Mouse (Mus musculus) neural tube, embryonic 15.5 days (tissue): ENCODE results near the gene Macf1. TPM values are rescaled to one million over a fixed set of nuclear protein-coding genes. Genes with fewer than 3 reads are reported as not detected.

ENCODE experiments used
- ATAC-seq: fragments of 200-750 bp; cut with Nextera tagmentation; 2 replicates; pipeline ENCODE4 v1.8.0; 2017; ENCODE audit warnings: mild to moderate bottlenecking, moderate TSS enrichment, moderate library complexity; ENCODE audit not compliant: low FRiP score
- H3K27ac ChIP-seq: fragments of 300-500 bp; sonication (generic); replicated peaks from 2 replicates; pipeline ENCODE4 v1.5.1; 2015; ENCODE audit warnings: mild to moderate bottlenecking, inconsistent platforms
- H3K27me3 ChIP-seq: fragments of 300-500 bp; sonication (generic); replicated peaks from 2 replicates; pipeline ENCODE4 v1.6.1; 2015; ENCODE audit warnings: inconsistent platforms
- H3K36me3 ChIP-seq: fragments of 300-500 bp; sonication (generic); 2 replicates; pipeline ENCODE4 v1.6.1; 2015; ENCODE audit warnings: inconsistent platforms
- H3K4me1 ChIP-seq: fragments of 300-500 bp; sonication (generic); 2 replicates; pipeline ENCODE4 v1.6.1; 2015; ENCODE audit warnings: inconsistent platforms
- H3K4me2 ChIP-seq: fragments of 300-500 bp; sonication (generic); 2 replicates; pipeline ENCODE4 v1.6.1; 2015; ENCODE audit warnings: inconsistent platforms, mild to moderate bottlenecking, moderate library complexity
- H3K4me3 ChIP-seq: fragments of 300-500 bp; sonication (generic); replicated peaks from 2 replicates; pipeline ENCODE4 v1.5.1; 2015; ENCODE audit warnings: mild to moderate bottlenecking, inconsistent platforms
- H3K9ac ChIP-seq: fragments of 300-500 bp; sonication (generic); replicated peaks from 2 replicates; pipeline ENCODE4 v1.6.1; 2015; ENCODE audit warnings: mild to moderate bottlenecking, inconsistent platforms
- H3K9me3 ChIP-seq: fragments of 300-500 bp; sonication (generic); replicated peaks from 2 replicates; pipeline ENCODE4 v1.6.1; 2016; ENCODE audit warnings: inconsistent platforms
- WGBS: fragments of 180-500 bp; shearing (Covaris S2); methylation state at CpG from one replicate; pipeline ENCODE4 v1.1.7; 2015; ENCODE audit warnings: mixed read lengths; 5-methylcytosine and 5-hydroxymethylcytosine counted together
- polyA plus RNA-seq: library from polyadenylated mRNA; unstranded; fragments of >200 nt; fragmentation: Nextera tagmentation; extraction: Ambion mirVana; gene quantifications from 2 replicates; pipeline ENCODE4 v1.2.1, GENCODE M21; 2015

Macf1 gene
- polyA plus RNA-seq, 1 experiment from 2014 or later: 62.6 TPM

DNA sequence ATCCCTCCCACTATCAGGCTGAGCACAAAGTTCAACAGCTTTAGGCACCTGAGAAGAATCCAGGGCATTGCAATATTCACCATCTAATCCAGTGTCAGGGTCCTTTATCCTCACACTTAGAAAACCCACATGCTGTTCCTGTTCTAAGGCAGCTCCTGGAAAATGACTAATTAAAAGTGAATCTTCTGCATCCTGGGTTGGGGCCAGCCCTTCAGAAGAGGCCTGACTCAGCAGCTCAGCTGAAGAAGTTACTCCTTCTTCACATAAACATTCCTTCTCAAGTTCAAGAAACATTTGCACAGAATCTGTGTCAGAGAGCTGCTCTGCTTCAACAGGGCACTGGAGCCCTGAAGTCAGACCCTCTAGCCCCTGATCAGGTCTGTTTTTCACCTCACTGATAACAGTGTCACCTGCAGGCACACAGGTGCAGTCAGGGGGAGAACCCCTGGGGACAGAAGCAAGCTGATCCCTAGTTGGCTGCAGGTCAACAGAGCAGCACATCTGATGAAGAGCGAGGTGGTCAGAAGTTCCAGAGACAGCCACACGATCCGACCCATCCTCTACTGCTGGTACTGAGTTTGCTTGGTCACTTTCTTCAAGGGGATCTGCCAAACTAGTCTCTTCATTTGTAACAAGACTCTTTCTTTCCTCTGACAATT is 275.0 kb downstream of the Macf1 start:
- no peak for ATAC-seq
- no peaks in the 10 kb centered on the region for H3K9me3 ChIP-seq
- no peaks in the 10 kb centered on the region for H3K36me3 ChIP-seq
- peak overlapping the region; percentile 93 for H3K4me2 ChIP-seq
- H3K4me3 ChIP-seq: no peak overlapping the region
- 91% methylated on average over 3 of the region's 3 CpGs for WGBS
- 0 out of 2 replicates have a peak overlapping the region, but pooled peaks have one; percentile 33 for H3K27ac ChIP-seq
- H3K4me1 ChIP-seq: peaks cover 78% of the 10 kb centered on the region
- H3K27me3 ChIP-seq: no peaks in the 10 kb centered on the region
- H3K9ac ChIP-seq: no peak overlapping the region

DNA sequence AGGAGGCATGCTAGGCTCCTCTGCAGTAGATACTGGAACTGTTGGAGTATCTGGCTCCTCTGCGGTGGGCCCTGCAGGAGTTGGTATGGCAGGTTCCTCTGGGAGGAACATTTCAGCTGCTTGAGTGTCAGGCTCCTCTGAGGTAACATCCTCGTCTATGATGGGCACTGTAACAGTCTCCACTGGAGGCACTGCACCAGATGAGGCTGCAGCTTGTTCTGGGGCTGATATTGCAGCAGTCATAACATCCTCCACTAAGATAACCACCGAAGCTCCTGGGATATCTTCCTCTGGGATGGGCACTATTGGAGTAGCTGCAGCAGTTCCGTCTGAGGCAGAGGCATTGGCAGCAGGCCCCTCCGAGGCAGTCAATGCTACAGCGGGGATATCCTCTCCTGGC is 276.4 kb downstream of the Macf1 start:
- Histone ChIP-seq H3K27ac (peak overlapping the region; percentile 48), H3K9ac (0 out of 2 replicates have a peak overlapping the region, but pooled peaks have one; percentile 7), H3K4me2 (peak overlapping the region; percentile 41), H3K4me3 (0 out of 2 replicates have a peak overlapping the region, but pooled peaks have one; percentile 3), H3K4me1 (peaks cover 80% of the 10 kb centered on the region), H3K27me3 (no peaks in the 10 kb centered on the region), H3K36me3 (no peaks in the 10 kb centered on the region), H3K9me3 (no peaks in the 10 kb centered on the region)
- no peak for ATAC-seq
- WGBS: 48% methylated on average over 6 of the region's 6 CpGs

DNA sequence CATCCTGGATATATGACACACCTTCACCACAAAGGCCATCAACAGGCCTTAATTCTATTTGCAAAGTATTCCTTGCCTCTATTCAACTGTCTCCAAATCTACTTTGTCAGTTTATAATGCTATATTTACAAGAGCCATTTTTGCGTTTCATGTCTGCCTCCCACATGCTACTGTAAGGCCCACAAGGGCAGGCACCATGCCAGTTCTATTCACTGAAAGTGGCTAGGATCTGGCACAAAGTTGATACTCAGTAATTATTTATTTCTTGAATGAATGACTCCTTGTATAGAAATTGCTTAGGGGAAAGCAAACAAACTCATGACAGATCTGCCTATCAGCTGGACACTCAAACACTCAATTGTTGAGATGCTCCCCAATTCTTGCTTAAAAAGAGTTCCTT is 280.1 kb downstream of the Macf1 start:
- H3K27ac ChIP-seq: no peak overlapping the region; the same call in 1 of the 2 replicates
- no peaks in the 10 kb centered on the region for H3K27me3 ChIP-seq
- H3K9me3 ChIP-seq: no peaks in the 10 kb centered on the region
- WGBS: 46% methylated on average over 1 of the region's 1 CpGs
- H3K36me3 ChIP-seq: peaks cover 13% of the 10 kb centered on the region
- H3K4me2 ChIP-seq: 0 out of 2 replicates have a peak overlapping the region, but pooled peaks have one; percentile 6
- H3K9ac ChIP-seq: no peak overlapping the region
- no peak for ATAC-seq
- peaks cover 53% of the 10 kb centered on the region for H3K4me1 ChIP-seq
- no peak overlapping the region for H3K4me3 ChIP-seq

DNA sequence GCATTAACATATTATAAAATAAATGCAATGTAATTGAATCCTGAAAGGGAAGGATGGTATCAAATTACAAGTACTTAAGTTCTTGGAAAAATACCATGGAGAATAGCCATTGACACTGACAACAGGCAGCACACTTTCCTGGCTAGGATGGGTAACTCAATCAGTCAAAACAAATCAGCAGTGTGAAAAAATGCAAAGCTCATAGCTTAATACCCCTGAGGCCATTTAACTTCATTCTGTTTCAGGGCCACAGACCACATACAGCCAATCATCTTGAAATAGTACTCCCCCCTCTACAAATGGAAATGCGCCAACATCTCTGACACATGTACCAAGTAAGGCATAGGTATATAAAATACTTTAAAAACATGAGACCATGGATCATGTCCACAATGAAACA is 281.9 kb downstream of the Macf1 start:
- Histone ChIP-seq H3K9me3 (no peaks in the 10 kb centered on the region), H3K9ac (no peak overlapping the region), H3K27me3 (no peaks in the 10 kb centered on the region), H3K36me3 (peaks cover 19% of the 10 kb centered on the region), H3K4me1 (peaks cover 36% of the 10 kb centered on the region), H3K4me3 (no peak overlapping the region), H3K27ac (no peak overlapping the region), H3K4me2 (no peak overlapping the region)
- WGBS: 68% methylated on average over 1 of the region's 1 CpGs
- ATAC-seq: no peak

DNA sequence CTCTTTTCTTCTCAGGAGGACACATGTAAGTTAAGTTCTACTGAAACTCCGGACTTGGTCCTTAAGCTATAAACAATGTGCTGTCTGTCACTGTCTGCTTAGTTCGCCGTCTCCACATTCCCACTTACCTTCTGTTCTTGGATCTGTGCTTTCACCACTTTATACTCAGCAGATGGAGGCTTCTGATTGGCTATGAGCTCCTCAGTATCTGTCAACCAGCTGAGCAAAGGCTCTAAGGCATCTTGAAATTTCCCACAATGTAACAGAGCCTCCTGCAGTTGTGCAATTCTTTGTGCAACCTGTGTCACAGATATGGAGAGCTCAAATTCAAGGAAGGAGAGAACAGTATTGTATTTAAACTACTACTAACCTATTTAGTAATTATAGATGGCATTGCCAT is 282.9 kb downstream of the Macf1 start:
- Histone ChIP-seq H3K9me3 (no peaks in the 10 kb centered on the region), H3K27me3 (no peaks in the 10 kb centered on the region), H3K4me1 (peaks cover 28% of the 10 kb centered on the region), H3K4me3 (no peak overlapping the region), H3K9ac (no peak overlapping the region), H3K4me2 (no peak overlapping the region), H3K36me3 (peaks cover 25% of the 10 kb centered on the region), H3K27ac (no peak overlapping the region)
- no peak for ATAC-seq
- WGBS: 69% methylated on average over 3 of the region's 3 CpGs

DNA sequence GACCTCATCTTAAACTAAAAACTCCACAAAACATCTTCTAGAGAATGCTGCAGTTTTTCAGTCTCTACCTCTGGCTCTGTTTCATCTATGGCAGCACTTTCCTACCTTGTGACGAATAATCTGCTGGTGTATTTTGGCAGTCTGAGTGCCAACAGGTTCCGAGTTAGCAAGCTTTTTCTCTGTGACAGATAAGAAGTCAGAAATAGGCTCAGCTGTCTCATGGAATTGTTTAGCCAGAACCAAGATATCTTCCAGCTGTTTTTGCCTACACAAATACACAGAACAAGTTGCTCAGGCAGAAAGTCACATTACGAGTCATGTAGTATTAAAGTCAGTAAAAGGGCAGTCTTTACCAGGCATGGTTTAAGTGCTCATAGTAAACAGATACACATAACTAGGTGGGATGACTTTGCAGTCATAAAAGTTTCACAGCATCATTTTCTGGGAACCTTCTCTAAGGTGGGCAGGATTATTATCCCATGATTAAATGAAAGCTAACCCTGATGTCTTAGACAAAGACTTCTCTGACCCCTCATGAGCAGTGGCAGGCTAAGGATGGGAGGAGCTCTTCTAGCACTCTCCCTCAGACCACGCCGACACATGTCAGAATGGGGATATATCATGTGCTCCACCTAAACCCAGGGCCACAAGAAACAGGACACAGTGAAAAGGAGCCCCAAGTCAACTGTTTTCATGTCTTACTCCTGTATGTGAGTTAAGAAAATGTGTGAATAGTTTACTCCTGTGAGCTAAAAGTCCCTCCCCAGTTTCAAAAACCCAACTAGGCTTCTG is 286.3 kb downstream of the Macf1 start:
- H3K4me1 ChIP-seq: peaks cover 5% of the 10 kb centered on the region; the same call in 1 of the 2 replicates
- 90% methylated on average over 5 of the region's 5 CpGs for WGBS
- H3K9ac ChIP-seq: no peak overlapping the region
- H3K4me3 ChIP-seq: no peak overlapping the region
- no peaks in the 10 kb centered on the region for H3K9me3 ChIP-seq
- H3K4me2 ChIP-seq: no peak overlapping the region
- H3K27me3 ChIP-seq: no peaks in the 10 kb centered on the region
- ATAC-seq: no peak
- H3K27ac ChIP-seq: no peak overlapping the region
- H3K36me3 ChIP-seq: peaks cover 54% of the 10 kb centered on the region

DNA sequence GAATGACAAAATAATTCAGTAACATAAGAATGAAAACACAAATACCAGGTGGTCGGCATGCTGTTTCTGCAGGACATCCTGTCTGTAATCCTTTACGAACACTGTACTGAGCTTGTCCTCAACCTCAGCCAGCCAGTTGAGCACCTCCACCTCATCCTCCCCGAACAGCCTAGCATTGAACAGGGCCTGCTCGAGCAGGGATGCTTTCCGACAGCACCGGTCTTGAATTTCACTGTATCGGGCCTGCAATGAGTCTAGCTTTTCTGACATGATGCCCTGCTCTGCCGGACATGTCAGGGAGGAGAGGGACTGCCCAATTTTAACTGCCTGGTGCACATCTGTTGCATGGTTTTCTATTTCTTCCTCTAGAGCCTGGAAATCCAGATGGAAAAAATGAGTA is 287.1 kb downstream of the Macf1 start:
- H3K4me1 ChIP-seq: no peaks in the 10 kb centered on the region
- no peak overlapping the region for H3K27ac ChIP-seq
- H3K9ac ChIP-seq: no peak overlapping the region
- no peaks in the 10 kb centered on the region for H3K27me3 ChIP-seq
- no peak overlapping the region for H3K4me2 ChIP-seq
- H3K36me3 ChIP-seq: peaks cover 61% of the 10 kb centered on the region
- H3K9me3 ChIP-seq: no peaks in the 10 kb centered on the region
- ATAC-seq: no peak
- no peak overlapping the region for H3K4me3 ChIP-seq
- WGBS: 91% methylated on average over 8 of the region's 8 CpGs

DNA sequence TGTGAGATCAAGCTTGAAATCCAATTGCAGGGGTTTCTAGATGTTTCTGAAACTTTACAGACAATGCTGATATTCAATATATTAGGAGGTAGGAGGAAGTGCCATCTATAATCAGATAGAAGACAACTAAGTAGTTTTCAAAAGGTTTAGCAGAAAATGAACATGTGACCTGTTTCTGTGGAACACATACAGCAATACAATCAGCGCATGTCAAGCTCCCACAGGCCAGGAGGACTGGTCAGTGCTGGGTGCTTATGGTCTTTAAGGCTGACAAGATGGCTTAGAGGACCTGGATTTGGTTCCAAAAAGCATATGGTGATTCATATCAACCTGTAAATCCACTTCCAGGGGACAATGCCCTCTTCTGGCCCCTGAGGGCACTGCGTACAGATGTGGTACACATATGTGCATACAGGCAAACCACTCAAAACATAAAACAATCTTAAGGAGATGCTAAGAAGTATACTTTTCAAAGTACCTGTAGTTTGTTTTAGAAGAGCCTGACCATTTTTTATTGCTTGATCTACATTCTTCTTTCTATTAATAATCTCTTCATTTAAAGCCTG is 288.6 kb downstream of the Macf1 start:
- no peaks in the 10 kb centered on the region for H3K27me3 ChIP-seq
- H3K9me3 ChIP-seq: no peaks in the 10 kb centered on the region
- H3K27ac ChIP-seq: no peak overlapping the region
- 96% methylated on average over 2 of the region's 2 CpGs for WGBS
- no peak for ATAC-seq
- no peaks in the 10 kb centered on the region for H3K4me1 ChIP-seq
- H3K4me2 ChIP-seq: no peak overlapping the region
- H3K4me3 ChIP-seq: no peak overlapping the region
- peaks cover 68% of the 10 kb centered on the region for H3K36me3 ChIP-seq
- H3K9ac ChIP-seq: no peak overlapping the region

DNA sequence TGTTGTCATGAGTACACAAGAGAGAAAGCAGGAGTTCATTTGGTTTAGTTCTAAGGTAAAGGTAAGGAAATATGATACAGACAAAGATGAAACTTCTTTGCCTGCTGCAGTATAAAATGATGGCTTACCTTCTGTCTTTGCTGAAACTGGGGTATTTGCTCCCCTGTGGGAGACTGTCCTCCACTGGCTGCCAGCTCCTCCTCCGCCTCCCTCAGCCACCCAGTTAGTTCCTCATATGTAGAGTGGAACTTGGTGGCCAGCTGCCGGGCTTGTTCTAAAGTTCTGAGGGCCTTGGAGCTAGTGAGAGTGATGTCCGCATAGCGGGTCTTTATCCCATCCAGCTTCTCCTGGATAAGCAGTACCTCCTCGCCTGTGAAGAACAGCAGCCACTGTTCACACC is 289.3 kb downstream of the Macf1 start:
- no peaks in the 10 kb centered on the region for H3K27me3 ChIP-seq
- WGBS: 81% methylated on average over 5 of the region's 5 CpGs
- no peak overlapping the region for H3K9ac ChIP-seq
- peaks cover 70% of the 10 kb centered on the region for H3K36me3 ChIP-seq
- no peak for ATAC-seq
- no peak overlapping the region for H3K4me2 ChIP-seq
- no peak overlapping the region for H3K4me3 ChIP-seq
- H3K27ac ChIP-seq: no peak overlapping the region; the same call in 1 of the 2 replicates
- no peaks in the 10 kb centered on the region for H3K4me1 ChIP-seq
- no peaks in the 10 kb centered on the region for H3K9me3 ChIP-seq

DNA sequence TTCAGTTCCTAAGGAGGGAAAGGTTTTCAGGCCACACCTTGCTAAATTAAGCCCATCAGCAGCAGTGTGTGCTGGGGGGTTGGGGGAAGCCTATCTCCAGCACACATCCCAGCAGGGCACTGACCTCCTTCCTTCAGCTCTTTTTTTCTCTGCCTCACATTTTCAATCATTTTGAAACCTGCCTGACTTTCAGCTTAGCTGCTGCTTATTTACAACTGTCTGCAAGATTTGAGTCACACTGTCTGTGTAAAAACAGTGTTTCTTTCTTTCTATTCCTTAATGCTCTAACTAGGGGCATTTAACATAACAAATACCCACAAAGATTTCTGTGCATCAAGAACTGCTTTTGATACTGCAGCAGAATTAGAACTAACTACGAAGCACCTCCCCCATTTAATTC is 289.9 kb downstream of the Macf1 start:
- 0 out of 2 replicates have a peak overlapping the region, but pooled peaks have one; percentile 10 for H3K27ac ChIP-seq
- no peaks in the 10 kb centered on the region for H3K9me3 ChIP-seq
- H3K27me3 ChIP-seq: no peaks in the 10 kb centered on the region
- no peak overlapping the region for H3K9ac ChIP-seq
- no peaks in the 10 kb centered on the region for H3K4me1 ChIP-seq
- peaks cover 69% of the 10 kb centered on the region for H3K36me3 ChIP-seq
- H3K4me2 ChIP-seq: no peak overlapping the region
- 52% methylated on average over 1 of the region's 1 CpGs for WGBS
- H3K4me3 ChIP-seq: no peak overlapping the region
- ATAC-seq: no peak

DNA sequence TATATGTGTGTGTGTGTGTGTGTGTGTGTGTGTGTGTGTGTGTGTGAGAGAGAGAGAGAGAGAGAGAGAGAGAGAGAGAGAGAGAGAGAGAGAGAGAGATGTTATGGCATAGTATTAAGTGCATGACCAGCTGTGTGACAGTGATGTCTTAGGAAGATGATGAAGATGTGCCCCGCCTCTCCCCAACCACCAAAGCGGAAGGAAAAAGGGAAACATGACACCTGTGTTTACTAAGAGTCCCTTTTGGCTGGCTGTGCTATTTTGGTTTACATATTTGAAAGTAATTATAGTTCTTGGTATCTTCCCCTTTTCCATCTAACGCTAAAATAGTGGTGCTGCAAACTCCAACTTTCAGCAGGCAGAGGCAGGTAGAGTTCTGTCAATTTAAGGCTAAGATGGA is 291.2 kb downstream of the Macf1 start:
- WGBS: 94% methylated on average over 3 of the region's 3 CpGs
- Histone ChIP-seq H3K36me3 (peaks cover 72% of the 10 kb centered on the region), H3K27me3 (no peaks in the 10 kb centered on the region), H3K9me3 (no peaks in the 10 kb centered on the region), H3K4me2 (no peak overlapping the region), H3K9ac (no peak overlapping the region), H3K27ac (no peak overlapping the region), H3K4me3 (no peak overlapping the region), H3K4me1 (no peaks in the 10 kb centered on the region)
- ATAC-seq: no peak

DNA sequence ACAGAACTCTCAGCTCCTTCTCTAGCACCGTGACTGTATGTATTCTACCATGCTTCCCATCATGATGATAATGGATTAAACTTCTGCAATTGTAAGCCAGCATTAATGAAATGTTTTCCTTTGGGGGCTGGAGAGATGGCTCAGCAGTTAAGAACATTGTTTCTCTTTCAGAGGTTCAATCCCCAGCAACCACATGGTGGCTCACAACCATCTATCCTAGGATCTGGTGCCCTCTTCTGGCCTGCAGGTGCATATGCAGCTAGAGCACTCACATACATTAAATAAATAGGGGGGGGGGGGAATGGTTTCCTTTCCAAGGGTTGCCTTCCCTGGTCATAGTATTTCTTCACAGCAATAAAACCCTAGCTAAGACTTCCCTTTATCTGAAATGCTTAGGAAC is 292.0 kb downstream of the Macf1 start:
- H3K27ac ChIP-seq: no peak overlapping the region
- no peak overlapping the region for H3K9ac ChIP-seq
- 83% methylated on average over 1 of the region's 1 CpGs for WGBS
- H3K4me2 ChIP-seq: no peak overlapping the region
- H3K4me1 ChIP-seq: no peaks in the 10 kb centered on the region
- no peak overlapping the region for H3K4me3 ChIP-seq
- H3K27me3 ChIP-seq: no peaks in the 10 kb centered on the region
- H3K9me3 ChIP-seq: no peaks in the 10 kb centered on the region
- ATAC-seq: no peak
- peaks cover 73% of the 10 kb centered on the region for H3K36me3 ChIP-seq
